Mouse (Mus musculus) midbrain, embryonic 10.5 days (tissue): ENCODE measurements around the gene Ggact. TPM values are rescaled to one million over a fixed set of nuclear protein-coding genes. Genes with fewer than 3 reads are reported as not detected.

Experiments
- DNase-seq: peaks from one replicate; pipeline ENCODE4 v3.0.0-alpha.2; 2017; ENCODE audit warnings: low spot score
- H3K27ac ChIP-seq: fragments of 300-500 bp; sonication (generic); replicated peaks from 2 replicates; pipeline ENCODE4 v1.5.1; 2016; ENCODE audit warnings: mild to moderate bottlenecking
- H3K27me3 ChIP-seq: fragments of 300-500 bp; sonication (generic); 2 replicates; pipeline ENCODE4 v1.6.1; 2016; ENCODE audit warnings: low read depth, mild to moderate bottlenecking; ENCODE audit not compliant: poor library complexity, severe bottlenecking
- H3K36me3 ChIP-seq: fragments of 300-500 bp; sonication (generic); 2 replicates; pipeline ENCODE4 v1.6.1; 2016; ENCODE audit warnings: mild to moderate bottlenecking, moderate library complexity
- H3K4me1 ChIP-seq: fragments of 300-500 bp; sonication (generic); 2 replicates; pipeline ENCODE4 v1.6.1; 2016
- H3K4me3 ChIP-seq: fragments of 300-500 bp; sonication (generic); 2 replicates; pipeline ENCODE4 v1.5.1; 2016; ENCODE audit warnings: mild to moderate bottlenecking, moderate library complexity
- H3K9me3 ChIP-seq: fragments of 300-500 bp; sonication (generic); replicated peaks from 2 replicates; pipeline ENCODE4 v1.6.1; 2016; ENCODE audit warnings: mild to moderate bottlenecking
- WGBS: fragments of 180-500 bp; shearing (Covaris S2); methylation state at CpG from one replicate; pipeline ENCODE4 v1.1.7; 2016; 5-methylcytosine and 5-hydroxymethylcytosine counted together
- polyA plus RNA-seq: library from polyadenylated mRNA; unstranded; fragments of >200 nt; fragmentation: Nextera tagmentation; extraction: Ambion mirVana; gene quantifications from 2 replicates; pipeline ENCODE4 v1.2.1, GENCODE M21; 2016

Gene Ggact
- polyA plus RNA-seq, 1 experiment from 2014 or later, result 3.2 TPM

- H3K4me3 ChIP-seq, result peak overlapping the region; percentile 80
- peaks cover 38% of the 10 kb centered on the region for H3K27me3 ChIP-seq
- H3K4me1 ChIP-seq, result peaks cover 8% of the 10 kb centered on the region
- no peak overlapping the region for H3K27ac ChIP-seq
- no peak for DNase-seq
- peaks cover 3% of the 10 kb centered on the region; the same call in 1 of the 2 replicates for H3K9me3 ChIP-seq
- WGBS, result 54% methylated on average over 1 of the region's 1 CpGs
- 0 out of 2 replicates have a peak, but pooled peaks cover 3% of the 10 kb centered on the region for H3K36me3 ChIP-seq
Observed at GRCm38 (mm10) chr14:122912137-122912536, 1.4 kb downstream of the Ggact start.

- Histone ChIP-seq H3K36me3 (0 out of 2 replicates have a peak, but pooled peaks cover 3% of the 10 kb centered on the region), H3K4me3 (no peak overlapping the region), H3K27me3 (peaks cover 38% of the 10 kb centered on the region), H3K9me3 (peaks cover 4% of the 10 kb centered on the region; the same call in 1 of the 2 replicates), H3K4me1 (peaks cover 8% of the 10 kb centered on the region), H3K27ac (no peak overlapping the region)
- DNase-seq, result no peak
Observed at GRCm38 (mm10) chr14:122911265-122911664, 2.3 kb downstream of the Ggact start.

- Histone ChIP-seq H3K4me3 (no peak overlapping the region), H3K27ac (no peak overlapping the region), H3K27me3 (peaks cover 37% of the 10 kb centered on the region), H3K36me3 (0 out of 2 replicates have a peak, but pooled peaks cover 3% of the 10 kb centered on the region), H3K9me3 (peaks cover 4% of the 10 kb centered on the region; the same call in 1 of the 2 replicates), H3K4me1 (peaks cover 8% of the 10 kb centered on the region)
- WGBS, result 92% methylated on average over 5 of the region's 5 CpGs
- no peak for DNase-seq
Observed at GRCm38 (mm10) chr14:122909368-122910091, 4.0 kb downstream of the Ggact start.

GRCm38 (mm10) chr14:122908075-122908474 is 5.5 kb downstream of the Ggact start:
- H3K36me3 ChIP-seq, result 0 out of 2 replicates have a peak, but pooled peaks cover 3% of the 10 kb centered on the region
- H3K4me1 ChIP-seq, result peaks cover 4% of the 10 kb centered on the region
- H3K27me3 ChIP-seq, result peaks cover 22% of the 10 kb centered on the region
- WGBS, result 90% methylated on average over 4 of the region's 4 CpGs
- DNase-seq, result no peak
- H3K27ac ChIP-seq, result no peak overlapping the region
- H3K4me3 ChIP-seq, result no peak overlapping the region
- H3K9me3 ChIP-seq, result peaks cover 4% of the 10 kb centered on the region; the same call in 1 of the 2 replicates

GRCm38 (mm10) chr14:122905007-122905406 is 8.6 kb downstream of the Ggact start:
- WGBS, result 97% methylated on average over 1 of the region's 1 CpGs
- H3K27ac ChIP-seq, result no peak overlapping the region
- 0 out of 2 replicates have a peak, but pooled peaks cover 3% of the 10 kb centered on the region for H3K36me3 ChIP-seq
- H3K27me3 ChIP-seq, result no peaks in the 10 kb centered on the region
- no peak overlapping the region for H3K4me3 ChIP-seq
- 0 out of 2 replicates have a peak, but pooled peaks cover 4% of the 10 kb centered on the region for H3K4me1 ChIP-seq
- peaks cover 4% of the 10 kb centered on the region; the same call in 1 of the 2 replicates for H3K9me3 ChIP-seq
- no peak for DNase-seq

GRCm38 (mm10) chr14:122903923-122904351 is 9.6 kb downstream of the Ggact start:
- DNase-seq, result no peak
- Histone ChIP-seq H3K4me1 (0 out of 2 replicates have a peak, but pooled peaks cover 4% of the 10 kb centered on the region), H3K27me3 (no peaks in the 10 kb centered on the region), H3K4me3 (no peak overlapping the region), H3K27ac (no peak overlapping the region), H3K9me3 (peaks cover 4% of the 10 kb centered on the region; the same call in 1 of the 2 replicates), H3K36me3 (0 out of 2 replicates have a peak, but pooled peaks cover 3% of the 10 kb centered on the region)
- 66% methylated on average over 2 of the region's 2 CpGs for WGBS

GRCm38 (mm10) chr14:122902884-122903283 is 10.7 kb downstream of the Ggact start:
- Histone ChIP-seq H3K9me3 (0 out of 2 replicates have a peak, but pooled peaks cover 4% of the 10 kb centered on the region), H3K4me1 (0 out of 2 replicates have a peak, but pooled peaks cover 4% of the 10 kb centered on the region), H3K4me3 (no peak overlapping the region), H3K27ac (no peak overlapping the region), H3K27me3 (no peaks in the 10 kb centered on the region), H3K36me3 (no peaks in the 10 kb centered on the region)
- no peak for DNase-seq
- WGBS, result 89% methylated on average over 4 of the region's 4 CpGs

GRCm38 (mm10) chr14:122902136-122902535 is 11.4 kb downstream of the Ggact start:
- H3K27ac ChIP-seq, result no peak overlapping the region
- 0 out of 2 replicates have a peak, but pooled peaks cover 4% of the 10 kb centered on the region for H3K4me1 ChIP-seq
- 0 out of 2 replicates have a peak, but pooled peaks cover 1% of the 10 kb centered on the region for H3K9me3 ChIP-seq
- no peaks in the 10 kb centered on the region for H3K36me3 ChIP-seq
- no peak for DNase-seq
- 84% methylated on average over 2 of the region's 2 CpGs for WGBS
- no peak overlapping the region for H3K4me3 ChIP-seq
- no peaks in the 10 kb centered on the region for H3K27me3 ChIP-seq

GRCm38 (mm10) chr14:122901715-122902114 is 11.8 kb downstream of the Ggact start:
- 0 out of 2 replicates have a peak, but pooled peaks cover 4% of the 10 kb centered on the region for H3K4me1 ChIP-seq
- H3K9me3 ChIP-seq, result no peaks in the 10 kb centered on the region
- H3K4me3 ChIP-seq, result no peak overlapping the region
- H3K27me3 ChIP-seq, result no peaks in the 10 kb centered on the region
- no peak for DNase-seq
- no peaks in the 10 kb centered on the region for H3K36me3 ChIP-seq
- WGBS, result 94% methylated on average over 2 of the region's 2 CpGs
- H3K27ac ChIP-seq, result no peak overlapping the region

- H3K4me3 ChIP-seq, result no peak overlapping the region
- H3K4me1 ChIP-seq, result 0 out of 2 replicates have a peak, but pooled peaks cover 4% of the 10 kb centered on the region
- 90% methylated on average over 3 of the region's 3 CpGs for whole genome bisulfite sequencing
- no peak for DNase-seq
- no peaks in the 10 kb centered on the region for H3K27me3 ChIP-seq
- H3K9me3 ChIP-seq, result no peaks in the 10 kb centered on the region
- H3K36me3 ChIP-seq, result no peaks in the 10 kb centered on the region
- H3K27ac ChIP-seq, result no peak overlapping the region
Observed at GRCm38 (mm10) chr14:122901177-122901576, 12.4 kb downstream of the Ggact start.

- no peak overlapping the region for H3K4me3 ChIP-seq
Observed at GRCm38 (mm10) chr14:122900679-122901078, 12.9 kb downstream of the Ggact start.

GRCm38 (mm10) chr14:122898550-122898949 is 15.0 kb downstream of the Ggact start:
- Histone ChIP-seq H3K4me1 (0 out of 2 replicates have a peak, but pooled peaks cover 4% of the 10 kb centered on the region), H3K4me3 (no peak overlapping the region), H3K36me3 (no peaks in the 10 kb centered on the region), H3K27ac (no peak overlapping the region), H3K9me3 (no peaks in the 10 kb centered on the region), H3K27me3 (no peaks in the 10 kb centered on the region)
- DNase-seq, result no peak

More at GRCm38 (mm10) chr14:122900679-122901078, 12.9 kb downstream of the Ggact start:
- Histone ChIP-seq H3K9me3 (no peaks in the 10 kb centered on the region), H3K27ac (no peak overlapping the region), H3K36me3 (no peaks in the 10 kb centered on the region), H3K4me1 (0 out of 2 replicates have a peak, but pooled peaks cover 4% of the 10 kb centered on the region), H3K27me3 (no peaks in the 10 kb centered on the region)
- DNase-seq, result no peak

- H3K4me3 ChIP-seq, result no peak overlapping the region
- H3K9me3 ChIP-seq, result no peaks in the 10 kb centered on the region
- no peaks in the 10 kb centered on the region for H3K27me3 ChIP-seq
- 93% methylated on average over 1 of the region's 1 CpGs for WGBS
- DNase-seq, result no peak
- H3K36me3 ChIP-seq, result 0 out of 2 replicates have a peak, but pooled peaks cover 4% of the 10 kb centered on the region
- H3K4me1 ChIP-seq, result 0 out of 2 replicates have a peak, but pooled peaks cover 4% of the 10 kb centered on the region
- no peak overlapping the region for H3K27ac ChIP-seq
Observed at GRCm38 (mm10) chr14:122896106-122896505, 17.5 kb downstream of the Ggact start.
